Mouse (Mus musculus) myocyte (in vitro differentiated cells): Measurements from ENCODE around the gene Tmem117.

Source experiments
- MAX ChIP-seq: IDR thresholded peaks from one replicate; pipeline ENCODE4 v1.6.1; 2011; ENCODE audit warnings: low read depth, mild to moderate bottlenecking, control low read depth
- MYOD1 ChIP-seq, 3 experiments: IDR thresholded peaks; one replicate each; pipeline ENCODE4 v1.6.1; 2011; ENCODE audit warnings: control low read depth in 2 of 3, low read depth in 2 of 3, mild to moderate bottlenecking in 2 of 3, moderate library complexity in 1 of 3; ENCODE audit not compliant: insufficient read length in 2 of 3, control insufficient read depth in 1 of 3
- POLR2A ChIP-seq: IDR thresholded peaks from one replicate; pipeline ENCODE4 v1.6.1; 2011; ENCODE audit warnings: low read depth, mild to moderate bottlenecking, control low read depth, moderate library complexity; ENCODE audit not compliant: insufficient read length
- POLR2AphosphoS2 ChIP-seq: IDR thresholded peaks from one replicate; pipeline ENCODE4 v1.6.1; 2011; ENCODE audit warnings: low read depth, control low read depth; ENCODE audit not compliant: insufficient read length
- REST ChIP-seq: IDR thresholded peaks from one replicate; pipeline ENCODE4 v1.6.1; 2011; ENCODE audit warnings: mild to moderate bottlenecking, control low read depth, moderate library complexity; ENCODE audit not compliant: insufficient read depth, insufficient read length
- TCF12 ChIP-seq: IDR thresholded peaks from one replicate; pipeline ENCODE4 v1.6.1; 2011; ENCODE audit warnings: mild to moderate bottlenecking, control low read depth; ENCODE audit not compliant: poor library complexity, insufficient read depth, severe bottlenecking
- TCF3 ChIP-seq: IDR thresholded peaks from one replicate; pipeline ENCODE4 v1.6.1; 2011; ENCODE audit warnings: low read depth, control low read depth; ENCODE audit not compliant: insufficient read length
- USF1 ChIP-seq: IDR thresholded peaks from one replicate; pipeline ENCODE4 v1.6.1; 2011; ENCODE audit warnings: low read depth, mild to moderate bottlenecking, control low read depth, moderate library complexity

DNA sequence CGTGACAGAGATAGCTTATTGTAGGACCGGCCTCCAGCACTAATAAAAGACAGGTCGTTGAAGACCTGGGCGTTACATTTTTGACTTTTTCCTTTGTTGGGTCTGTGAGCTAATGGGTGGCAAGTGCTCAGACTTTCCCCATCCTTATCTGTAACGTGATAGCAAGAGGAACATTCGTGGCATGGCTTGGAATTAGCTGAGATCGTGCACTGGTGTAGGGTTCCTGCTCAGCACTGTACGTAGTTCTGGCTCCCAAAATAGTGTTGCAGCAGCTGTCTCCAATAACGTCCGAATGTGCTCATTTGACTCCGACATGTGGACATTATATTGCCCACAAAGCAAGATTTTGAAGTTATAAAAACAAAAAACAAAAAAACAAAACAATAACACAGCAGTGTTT is 5.5 kb downstream of the Tmem117 start:
- TF ChIP-seq POLR2A, result no peak
- TF ChIP-seq USF1, result no peak
- TF ChIP-seq TCF3, result no peak
- no peak for TF ChIP-seq TCF12
- peak in 2 of 3 experiments; percentile 20 to 49 for TF ChIP-seq MYOD1 (IDR thresholded peaks at IDR 0.05; ENCODE audit: control insufficient read depth in 1 of 3, insufficient read length in 2 of 3, low read depth in 2 of 3)
- no peak for TF ChIP-seq MAX
- TF ChIP-seq POLR2AphosphoS2, result no peak
- TF ChIP-seq REST, result no peak
